Mouse (Mus musculus): ENCODE results near the gene Gfap.

- TF ChIP-seq CTCF (IDR thresholded peaks at IDR 0.05; ENCODE audit: low read depth, low read length) (no peak), TAL1 (conservative IDR thresholded peaks at IDR 0.05; ENCODE audit: low read depth, low read length) (no peak), GATA1 (IDR thresholded peaks at IDR 0.05; ENCODE audit: borderline replicate concordance, low read length) (no peak), POLR2AphosphoS5 (IDR thresholded peaks at IDR 0.05; ENCODE audit: insufficient replicate concordance, low read depth, low read length) (no peak), GATA2 (IDR thresholded peaks at IDR 0.05; ENCODE audit: borderline replicate concordance, low read depth, low read length) (no peak)
Measured at GRCm38 (mm10) chr11:102918077-102918476, 17.4 kb upstream of the Gfap start.
